Mouse (Mus musculus) limb, embryonic 13.5 days (tissue): ENCODE results near the gene Speer4b. TPM values are rescaled to one million over a fixed set of nuclear protein-coding genes. Genes with fewer than 3 reads are reported as not detected.
"Not testable (repeated sequence)": the region's sequence is repeated elsewhere in the genome, so short reads cannot be mapped to it uniquely, and the experiment has no call there.

Experiments used
- ATAC-seq: fragments of 200-750 bp; cut with Nextera tagmentation; 2 replicates; pipeline ENCODE4 v1.8.0; 2017; ENCODE audit warnings: low read depth, moderate number of reproducible peaks, moderate TSS enrichment; ENCODE audit not compliant: low FRiP score
- H3K27ac ChIP-seq: fragments of 300-500 bp; sonication (generic); 2 replicates; pipeline ENCODE4 v1.5.1; 2015; ENCODE audit warnings: inconsistent platforms, mild to moderate bottlenecking, moderate library complexity
- H3K27me3 ChIP-seq: fragments of 300-500 bp; sonication (generic); 2 replicates; pipeline ENCODE4 v1.6.1; 2015; ENCODE audit warnings: mild to moderate bottlenecking, inconsistent platforms
- H3K36me3 ChIP-seq: fragments of 300-500 bp; sonication (generic); 2 replicates; pipeline ENCODE4 v1.6.1; 2015; ENCODE audit warnings: inconsistent platforms, mild to moderate bottlenecking, moderate library complexity
- H3K4me1 ChIP-seq: fragments of 300-500 bp; sonication (generic); 2 replicates; pipeline ENCODE4 v1.6.1; 2015; ENCODE audit warnings: inconsistent platforms
- H3K4me2 ChIP-seq: fragments of 300-500 bp; sonication (generic); replicated peaks from 2 replicates; pipeline ENCODE4 v1.6.1; 2015; ENCODE audit warnings: inconsistent platforms, mild to moderate bottlenecking, moderate library complexity
- H3K4me3 ChIP-seq: fragments of 300-500 bp; sonication (generic); 2 replicates; pipeline ENCODE4 v1.5.1; 2015; ENCODE audit warnings: moderate library complexity, mild to moderate bottlenecking, inconsistent platforms
- H3K9ac ChIP-seq: fragments of 300-500 bp; sonication (generic); 2 replicates; pipeline ENCODE4 v1.6.1; 2015; ENCODE audit warnings: mild to moderate bottlenecking, inconsistent platforms
- H3K9me3 ChIP-seq: fragments of 300-500 bp; sonication (generic); 2 replicates; pipeline ENCODE4 v1.6.1; 2016; ENCODE audit warnings: inconsistent platforms
- WGBS: fragments of 180-500 bp; shearing (Covaris S2); methylation state at CpG from one replicate; pipeline ENCODE4 v1.1.7; 2015; 5-methylcytosine and 5-hydroxymethylcytosine counted together
- polyA plus RNA-seq: library from polyadenylated mRNA; unstranded; fragments of >200 nt; fragmentation: Nextera tagmentation; extraction: Ambion mirVana; gene quantifications from 2 replicates; pipeline ENCODE4 v1.2.1, GENCODE M21; 2015

The Speer4b gene
- polyA plus RNA-seq, result not detected in 2 replicates

- not testable (repeated sequence) for H3K27ac ChIP-seq, H3K4me2 ChIP-seq, H3K4me1 ChIP-seq, H3K36me3 ChIP-seq, H3K9ac ChIP-seq, H3K9me3 ChIP-seq, H3K4me3 ChIP-seq, ATAC-seq, H3K27me3 ChIP-seq
- WGBS, result 59% methylated on average over 1 of the region's 1 CpGs
These were observed at the start of gene Speer4b for GRCm38 (mm10) chr5:27501338-27501737. TSS of gene Speer4b (minus strand) at chr5:27501438.

- 81% methylated on average over 4 of the region's 4 CpGs for WGBS
- Histone ChIP-seq H3K4me3 (no peak overlapping the region), H3K27ac (no peak overlapping the region), H3K9me3 (no peaks in the 10 kb centered on the region), H3K4me1 (no peaks in the 10 kb centered on the region), H3K27me3 (no peaks in the 10 kb centered on the region), H3K9ac (no peak overlapping the region), H3K36me3 (no peaks in the 10 kb centered on the region), H3K4me2 (no peak overlapping the region)
- ATAC-seq, result no peak
These were observed 48.1 kb upstream of the Speer4b start for GRCm38 (mm10) chr5:27549291-27549690.

GRCm38 (mm10) chr5:27544816-27545270, 43.6 kb upstream of the Speer4b start:
- Histone ChIP-seq H3K4me1 (no peaks in the 10 kb centered on the region), H3K9ac (no peak overlapping the region), H3K27me3 (no peaks in the 10 kb centered on the region), H3K36me3 (no peaks in the 10 kb centered on the region), H3K4me2 (no peak overlapping the region), H3K4me3 (no peak overlapping the region), H3K9me3 (no peaks in the 10 kb centered on the region), H3K27ac (no peak overlapping the region)
- peak; percentile 67 for ATAC-seq
- WGBS, result 7% methylated on average over 2 of the region's 2 CpGs

- WGBS, result 81% methylated on average over 1 of the region's 1 CpGs
- Histone ChIP-seq H3K27me3 (no peaks in the 10 kb centered on the region), H3K36me3 (no peaks in the 10 kb centered on the region), H3K4me2 (no peak overlapping the region), H3K9me3 (0 out of 2 replicates have a peak, but pooled peaks cover 4% of the 10 kb centered on the region), H3K27ac (no peak overlapping the region), H3K9ac (no peak overlapping the region), H3K4me1 (no peaks in the 10 kb centered on the region), H3K4me3 (no peak overlapping the region)
- no peak for ATAC-seq
These were observed 25.7 kb upstream of the Speer4b start for GRCm38 (mm10) chr5:27526906-27527305.

- Histone ChIP-seq H3K9me3 (no peaks in the 10 kb centered on the region), H3K4me2 (no peak overlapping the region), H3K4me3 (no peak overlapping the region), H3K27ac (no peak overlapping the region), H3K27me3 (no peaks in the 10 kb centered on the region), H3K9ac (no peak overlapping the region), H3K4me1 (no peaks in the 10 kb centered on the region), H3K36me3 (no peaks in the 10 kb centered on the region)
- ATAC-seq, result no peak
These were observed 17.5 kb upstream of the Speer4b start for GRCm38 (mm10) chr5:27518716-27519115.

GRCm38 (mm10) chr5:27490942-27491341, 10.3 kb downstream of the Speer4b start:
- no peaks in the 10 kb centered on the region for H3K9me3 ChIP-seq
- no peak overlapping the region for H3K4me2 ChIP-seq
- H3K36me3 ChIP-seq, result no peaks in the 10 kb centered on the region
- no peak overlapping the region for H3K9ac ChIP-seq
- WGBS, result 78% methylated on average over 4 of the region's 4 CpGs
- H3K4me1 ChIP-seq, result no peaks in the 10 kb centered on the region
- ATAC-seq, result no peak
- no peak overlapping the region for H3K27ac ChIP-seq
- H3K27me3 ChIP-seq, result no peaks in the 10 kb centered on the region
- no peak overlapping the region for H3K4me3 ChIP-seq

- Histone ChIP-seq H3K9ac (no peak overlapping the region), H3K27me3 (no peaks in the 10 kb centered on the region), H3K27ac (no peak overlapping the region), H3K4me2 (no peak overlapping the region), H3K36me3 (no peaks in the 10 kb centered on the region), H3K4me1 (no peaks in the 10 kb centered on the region), H3K4me3 (no peak overlapping the region), H3K9me3 (no peaks in the 10 kb centered on the region)
- ATAC-seq, result no peak
- WGBS, result 45% methylated on average over 1 of the region's 1 CpGs
These were observed 15.1 kb downstream of the Speer4b start for GRCm38 (mm10) chr5:27486138-27486537.

- H3K27me3 ChIP-seq, result no peaks in the 10 kb centered on the region
- no peaks in the 10 kb centered on the region for H3K9me3 ChIP-seq
- no peak overlapping the region for H3K27ac ChIP-seq
- WGBS, result 76% methylated on average over 2 of the region's 2 CpGs
- H3K36me3 ChIP-seq, result no peaks in the 10 kb centered on the region
- no peak for ATAC-seq
- no peaks in the 10 kb centered on the region for H3K4me1 ChIP-seq
- no peak overlapping the region for H3K4me3 ChIP-seq
- no peak overlapping the region for H3K9ac ChIP-seq
- H3K4me2 ChIP-seq, result no peak overlapping the region
These were observed 19.5 kb downstream of the Speer4b start for GRCm38 (mm10) chr5:27481706-27482105.

- no peak overlapping the region for H3K4me3 ChIP-seq
- H3K36me3 ChIP-seq, result no peaks in the 10 kb centered on the region
- no peak for ATAC-seq
- H3K27ac ChIP-seq, result no peak overlapping the region
- no peaks in the 10 kb centered on the region for H3K4me1 ChIP-seq
- no peak overlapping the region for H3K4me2 ChIP-seq
- no peak overlapping the region for H3K9ac ChIP-seq
- no peaks in the 10 kb centered on the region for H3K27me3 ChIP-seq
- no peaks in the 10 kb centered on the region for H3K9me3 ChIP-seq
- WGBS, result 68% methylated on average over 4 of the region's 4 CpGs
These were observed 26.2 kb downstream of the Speer4b start for GRCm38 (mm10) chr5:27474964-27475465.

- H3K4me2 ChIP-seq, result no peak overlapping the region
- no peaks in the 10 kb centered on the region for H3K4me1 ChIP-seq
- H3K36me3 ChIP-seq, result no peaks in the 10 kb centered on the region
- no peak overlapping the region for H3K4me3 ChIP-seq
- no peak for ATAC-seq
- WGBS, result 56% methylated on average over 1 of the region's 1 CpGs
- H3K27me3 ChIP-seq, result no peaks in the 10 kb centered on the region
- no peaks in the 10 kb centered on the region for H3K9me3 ChIP-seq
- no peak overlapping the region for H3K9ac ChIP-seq
- no peak overlapping the region for H3K27ac ChIP-seq
These were observed 43.6 kb downstream of the Speer4b start for GRCm38 (mm10) chr5:27457686-27458085.

GRCm38 (mm10) chr5:27456981-27457380, 44.3 kb downstream of the Speer4b start:
- Histone ChIP-seq H3K36me3 (no peaks in the 10 kb centered on the region), H3K4me2 (no peak overlapping the region), H3K4me1 (no peaks in the 10 kb centered on the region), H3K9ac (no peak overlapping the region), H3K27me3 (no peaks in the 10 kb centered on the region), H3K9me3 (no peaks in the 10 kb centered on the region), H3K27ac (no peak overlapping the region), H3K4me3 (no peak overlapping the region)
- no peak for ATAC-seq
- 87% methylated on average over 1 of the region's 1 CpGs for WGBS

- no peak overlapping the region for H3K27ac ChIP-seq
- H3K4me3 ChIP-seq, result no peak overlapping the region
- H3K4me1 ChIP-seq, result no peaks in the 10 kb centered on the region
- H3K9me3 ChIP-seq, result no peaks in the 10 kb centered on the region
- no peaks in the 10 kb centered on the region for H3K27me3 ChIP-seq
- no peaks in the 10 kb centered on the region for H3K36me3 ChIP-seq
- 76% methylated on average over 3 of the region's 3 CpGs for WGBS
- no peak overlapping the region for H3K4me2 ChIP-seq
- no peak overlapping the region for H3K9ac ChIP-seq
- no peak for ATAC-seq
These were observed 46.9 kb downstream of the Speer4b start for GRCm38 (mm10) chr5:27454386-27454785.

GRCm38 (mm10) chr5:27453201-27453845, 47.9 kb downstream of the Speer4b start:
- Histone ChIP-seq H3K27ac (no peak overlapping the region), H3K4me2 (no peak overlapping the region), H3K27me3 (no peaks in the 10 kb centered on the region), H3K4me3 (no peak overlapping the region), H3K9me3 (no peaks in the 10 kb centered on the region), H3K4me1 (no peaks in the 10 kb centered on the region), H3K9ac (no peak overlapping the region), H3K36me3 (no peaks in the 10 kb centered on the region)
- ATAC-seq, result no peak
- WGBS, result 40% methylated on average over 3 of the region's 3 CpGs
